Mouse (Mus musculus) lung, postnatal 0 days (tissue): ENCODE measurements around the gene Cbfa2t2.

ENCODE experiments used
- CTCF ChIP-seq: IDR thresholded peaks from 2 replicates; pipeline ENCODE4 v1.5.1; 2016; ENCODE audit warnings: antibody characterized with exemption, mild to moderate bottlenecking
- EP300 ChIP-seq: IDR thresholded peaks from 2 replicates; pipeline ENCODE4 v1.6.1; 2016; ENCODE audit warnings: antibody characterized with exemption, mild to moderate bottlenecking, control low read depth

DNA sequence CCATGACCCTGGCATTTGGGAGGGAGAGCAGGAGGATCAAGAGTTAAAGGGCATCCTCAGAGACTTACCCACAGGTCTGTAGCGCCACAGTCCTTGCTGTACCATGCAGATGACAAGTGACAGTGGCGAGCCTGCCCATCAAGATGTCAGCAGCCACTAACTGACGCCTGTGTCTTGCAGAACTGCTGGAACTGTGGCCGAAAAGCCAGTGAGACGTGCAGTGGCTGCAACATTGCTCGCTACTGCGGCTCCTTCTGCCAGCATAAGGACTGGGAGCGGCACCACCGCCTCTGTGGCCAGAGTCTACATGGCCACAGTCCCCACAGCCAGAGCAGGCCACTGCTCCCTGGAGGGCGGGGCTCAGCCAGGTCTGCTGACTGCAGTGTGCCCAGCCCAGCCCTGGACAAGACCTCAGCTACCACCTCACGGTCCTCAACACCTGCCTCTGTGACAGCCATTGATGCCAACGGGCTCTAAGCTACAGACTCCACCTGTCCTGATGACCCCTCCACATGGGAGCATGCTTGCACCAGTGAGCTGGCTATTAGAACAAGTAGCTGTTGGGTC lies 98.5 kb downstream of the Cbfa2t2 start:
- TF ChIP-seq CTCF (no peak), EP300 (no peak)
